Mouse (Mus musculus) heart, embryonic 10.5 days (tissue): ENCODE results near the gene Prkab2. TPM values are rescaled to one million over a fixed set of nuclear protein-coding genes. Genes with fewer than 3 reads are reported as not detected.

ENCODE experiments used
- DNase-seq: peaks from one replicate; pipeline ENCODE4 v3.0.0-alpha.2; 2017; ENCODE audit warnings: low spot score
- H3K27ac ChIP-seq: fragments of 300-500 bp; sonication (generic); 2 replicates; pipeline ENCODE4 v1.5.1; 2016; ENCODE audit warnings: mild to moderate bottlenecking
- H3K27me3 ChIP-seq: fragments of 300-500 bp; sonication (generic); 2 replicates; pipeline ENCODE4 v1.6.1; 2016; ENCODE audit warnings: mild to moderate bottlenecking; ENCODE audit not compliant: poor library complexity, insufficient read depth, severe bottlenecking
- H3K36me3 ChIP-seq: fragments of 300-500 bp; sonication (generic); 2 replicates; pipeline ENCODE4 v1.6.1; 2016; ENCODE audit warnings: mild to moderate bottlenecking, moderate library complexity
- H3K4me1 ChIP-seq: fragments of 300-500 bp; sonication (generic); 2 replicates; pipeline ENCODE4 v1.6.1; 2016; ENCODE audit warnings: mild to moderate bottlenecking
- H3K4me3 ChIP-seq: fragments of 300-500 bp; sonication (generic); 2 replicates; pipeline ENCODE4 v1.5.1; 2016; ENCODE audit warnings: mild to moderate bottlenecking, moderate library complexity
- H3K9me3 ChIP-seq: fragments of 300-500 bp; sonication (generic); 2 replicates; pipeline ENCODE4 v1.6.1; 2016; ENCODE audit warnings: mild to moderate bottlenecking, moderate library complexity
- WGBS: fragments of 180-500 bp; shearing (Covaris S2); methylation state at CpG from one replicate; pipeline ENCODE4 v1.1.7; 2016; 5-methylcytosine and 5-hydroxymethylcytosine counted together
- polyA plus RNA-seq: library from polyadenylated mRNA; unstranded; fragments of >200 nt; fragmentation: Nextera tagmentation; extraction: Ambion mirVana; gene quantifications from 2 replicates; pipeline ENCODE4 v1.2.1, GENCODE M21; 2016

Gene Prkab2
- 16.2 and 25.6 TPM in 2 replicates for polyA plus RNA-seq

GRCm38 (mm10) chr3:97657655-97658411, at the start of gene Prkab2:
Gene Prkab2, plus strand, starts transcription at chr3:97658193.
- H3K4me1 ChIP-seq, result peaks cover 44% of the 10 kb centered on the region
- peak within 1 kb of the TSS; percentile 96 for H3K27ac ChIP-seq
- 2% methylated on average over 51 of the region's 51 CpGs for WGBS
- no peaks in the 10 kb centered on the region for H3K27me3 ChIP-seq
- no peaks in the 10 kb centered on the region for H3K9me3 ChIP-seq
- peak within 1 kb of the TSS; percentile 87 for H3K4me3 ChIP-seq
- peak; percentile 99 for DNase-seq
- H3K36me3 ChIP-seq, result peaks cover 7% of the 10 kb centered on the region

- Histone ChIP-seq H3K27me3 (no peaks in the 10 kb centered on the region), H3K27ac (peak overlapping the region; percentile 98), H3K36me3 (no peaks in the 10 kb centered on the region), H3K4me3 (peak overlapping the region; percentile 81), H3K4me1 (no peaks in the 10 kb centered on the region), H3K9me3 (no peaks in the 10 kb centered on the region)
- DNase-seq, result peak; percentile 75
- 3% methylated on average over 20 of the region's 20 CpGs for WGBS
Measured at GRCm38 (mm10) chr3:97609201-97609844, 48.7 kb upstream of the Prkab2 start.

GRCm38 (mm10) chr3:97609845-97610410, 48.1 kb upstream of the Prkab2 start, which contains the start of gene Chd1l:
Gene Chd1l, minus strand, starts transcription at chr3:97610203.
- peak; percentile 95 for DNase-seq
- peak within 1 kb of the TSS; percentile 98 for H3K27ac ChIP-seq
- no peaks in the 10 kb centered on the region for H3K9me3 ChIP-seq
- under 1% methylated on average over 55 of the region's 56 CpGs for WGBS
- no peaks in the 10 kb centered on the region for H3K27me3 ChIP-seq
- H3K4me1 ChIP-seq, result no peaks in the 10 kb centered on the region
- H3K36me3 ChIP-seq, result no peaks in the 10 kb centered on the region
- H3K4me3 ChIP-seq, result peak within 1 kb of the TSS; percentile 81

DNA sequence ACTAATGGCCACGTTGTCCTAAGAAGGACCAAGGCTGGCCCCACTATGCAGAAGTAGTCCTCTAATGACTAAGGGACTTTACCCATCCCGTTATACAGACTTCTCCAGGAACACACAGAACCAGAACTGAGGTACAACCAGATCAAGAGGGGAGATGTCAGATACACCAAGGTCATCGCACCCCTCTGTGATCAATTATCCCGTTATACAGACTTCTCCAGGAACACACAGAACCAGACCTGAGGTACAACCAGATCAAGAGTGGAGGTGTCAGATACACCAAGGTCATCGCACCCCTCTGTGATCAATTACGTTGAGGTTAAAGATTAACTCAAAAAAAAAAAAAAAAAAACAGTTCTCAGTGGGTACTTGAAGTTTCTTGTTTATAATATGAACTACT, 47.0 kb upstream of the Prkab2 start:
- WGBS, result 89% methylated on average over 6 of the region's 6 CpGs
- H3K4me1 ChIP-seq, result no peaks in the 10 kb centered on the region
- no peaks in the 10 kb centered on the region for H3K9me3 ChIP-seq
- no peaks in the 10 kb centered on the region for H3K36me3 ChIP-seq
- DNase-seq, result peak; percentile 41
- H3K27ac ChIP-seq, result no peak overlapping the region
- H3K27me3 ChIP-seq, result no peaks in the 10 kb centered on the region
- H3K4me3 ChIP-seq, result no peak overlapping the region

GRCm38 (mm10) chr3:97615154-97615553, 42.8 kb upstream of the Prkab2 start:
- no peak overlapping the region for H3K4me3 ChIP-seq
- H3K27ac ChIP-seq, result no peak overlapping the region
- no peaks in the 10 kb centered on the region for H3K27me3 ChIP-seq
- H3K9me3 ChIP-seq, result no peaks in the 10 kb centered on the region
- no peaks in the 10 kb centered on the region for H3K36me3 ChIP-seq
- peak; percentile 28 for DNase-seq
- H3K4me1 ChIP-seq, result no peaks in the 10 kb centered on the region
- 33% methylated on average over 1 of the region's 1 CpGs for WGBS

DNA sequence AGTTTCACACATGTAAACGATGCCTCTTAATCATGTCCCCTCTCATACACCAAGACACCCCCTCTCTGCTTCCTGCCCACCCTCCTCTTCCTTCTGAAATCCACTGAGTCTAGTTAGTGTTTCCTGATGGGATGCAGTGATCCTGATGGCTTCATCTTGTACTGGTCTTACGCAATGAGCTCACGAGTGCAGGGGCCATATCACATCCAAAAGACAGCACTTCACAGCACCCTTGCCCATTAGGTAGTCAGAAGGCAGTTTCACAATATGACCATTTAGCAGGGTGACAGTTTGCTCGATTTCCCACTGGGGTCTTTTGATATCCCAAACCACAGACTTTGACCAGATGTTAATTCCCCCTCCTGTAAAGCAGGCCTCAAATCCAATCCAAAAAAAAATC, 42.1 kb upstream of the Prkab2 start:
- DNase-seq, result peak; percentile 47
- Histone ChIP-seq H3K27me3 (no peaks in the 10 kb centered on the region), H3K36me3 (no peaks in the 10 kb centered on the region), H3K4me3 (no peak overlapping the region), H3K27ac (no peak overlapping the region), H3K9me3 (no peaks in the 10 kb centered on the region), H3K4me1 (no peaks in the 10 kb centered on the region)
- 79% methylated on average over 4 of the region's 4 CpGs for WGBS

- DNase-seq, result no peak
- Histone ChIP-seq H3K9me3 (no peaks in the 10 kb centered on the region), H3K4me3 (no peak overlapping the region), H3K4me1 (no peaks in the 10 kb centered on the region), H3K36me3 (no peaks in the 10 kb centered on the region), H3K27ac (no peak overlapping the region), H3K27me3 (no peaks in the 10 kb centered on the region)
- 90% methylated on average over 18 of the region's 19 CpGs for WGBS
Measured at GRCm38 (mm10) chr3:97617091-97617825, 40.7 kb upstream of the Prkab2 start.

DNA sequence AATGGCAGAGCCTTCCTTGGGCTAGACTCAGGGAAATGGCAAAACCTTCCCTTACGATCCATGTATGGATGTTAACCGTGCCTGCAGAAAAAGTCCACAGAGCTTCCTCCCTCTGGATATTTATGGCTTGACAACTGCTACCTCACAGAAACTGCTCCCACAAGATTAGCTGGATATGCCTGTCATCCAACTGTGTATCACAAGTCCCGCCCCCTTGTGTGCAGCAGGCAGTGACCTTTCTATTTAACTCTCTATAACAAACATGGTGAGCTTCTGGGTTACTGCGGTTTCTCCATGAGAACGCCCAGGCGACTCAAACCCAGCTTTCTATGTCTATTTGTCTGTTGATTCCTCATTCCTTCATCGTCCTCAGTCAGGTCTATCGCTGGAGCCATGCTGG, 40.1 kb upstream of the Prkab2 start:
- Histone ChIP-seq H3K9me3 (no peaks in the 10 kb centered on the region), H3K4me1 (no peaks in the 10 kb centered on the region), H3K36me3 (no peaks in the 10 kb centered on the region), H3K27ac (no peak overlapping the region), H3K27me3 (no peaks in the 10 kb centered on the region), H3K4me3 (no peak overlapping the region)
- 81% methylated on average over 8 of the region's 8 CpGs for WGBS
- DNase-seq, result no peak

- H3K27me3 ChIP-seq, result no peaks in the 10 kb centered on the region
- no peaks in the 10 kb centered on the region for H3K36me3 ChIP-seq
- H3K9me3 ChIP-seq, result no peaks in the 10 kb centered on the region
- H3K4me3 ChIP-seq, result no peak overlapping the region
- H3K4me1 ChIP-seq, result no peaks in the 10 kb centered on the region
- no peak for DNase-seq
- 86% methylated on average over 4 of the region's 4 CpGs for WGBS
- no peak overlapping the region for H3K27ac ChIP-seq
Measured at GRCm38 (mm10) chr3:97620657-97621056, 37.3 kb upstream of the Prkab2 start.

GRCm38 (mm10) chr3:97624611-97625010, 33.4 kb upstream of the Prkab2 start:
- WGBS, result 54% methylated on average over 2 of the region's 2 CpGs
- Histone ChIP-seq H3K9me3 (no peaks in the 10 kb centered on the region), H3K36me3 (no peaks in the 10 kb centered on the region)

GRCm38 (mm10) chr3:97627893-97628292, 30.1 kb upstream of the Prkab2 start:
- DNase-seq, result no peak
- WGBS, result 71% methylated on average over 7 of the region's 7 CpGs
- H3K27ac ChIP-seq, result peak overlapping the region; percentile 60; the same call in 1 of the 2 replicates
- no peaks in the 10 kb centered on the region for H3K36me3 ChIP-seq
- H3K4me1 ChIP-seq, result peaks cover 11% of the 10 kb centered on the region; the same call in 1 of the 2 replicates
- H3K27me3 ChIP-seq, result no peaks in the 10 kb centered on the region
- no peaks in the 10 kb centered on the region for H3K9me3 ChIP-seq
- peak overlapping the region; percentile 66 for H3K4me3 ChIP-seq

More at GRCm38 (mm10) chr3:97624611-97625010, 33.4 kb upstream of the Prkab2 start:
- Histone ChIP-seq H3K4me1 (peaks cover 11% of the 10 kb centered on the region; the same call in 1 of the 2 replicates), H3K27ac (no peak overlapping the region), H3K4me3 (no peak overlapping the region), H3K27me3 (no peaks in the 10 kb centered on the region)
- DNase-seq, result no peak

GRCm38 (mm10) chr3:97628391-97629001, 29.5 kb upstream of the Prkab2 start, which contains the start of gene Fmo5:
Gene Fmo5, plus strand, starts transcription at chr3:97628804.
- 2% methylated on average over 18 of the region's 18 CpGs for WGBS

More at GRCm38 (mm10) chr3:97628391-97629001, 29.5 kb upstream of the Prkab2 start, which contains the start of gene Fmo5:
- Histone ChIP-seq H3K36me3 (no peaks in the 10 kb centered on the region), H3K9me3 (no peaks in the 10 kb centered on the region), H3K27me3 (no peaks in the 10 kb centered on the region), H3K27ac (peak within 1 kb of the TSS; percentile 60), H3K4me3 (peak within 1 kb of the TSS; percentile 66), H3K4me1 (peaks cover 11% of the 10 kb centered on the region; the same call in 1 of the 2 replicates)
- peak; percentile 87 for DNase-seq
